In the genomic region with DNA sequence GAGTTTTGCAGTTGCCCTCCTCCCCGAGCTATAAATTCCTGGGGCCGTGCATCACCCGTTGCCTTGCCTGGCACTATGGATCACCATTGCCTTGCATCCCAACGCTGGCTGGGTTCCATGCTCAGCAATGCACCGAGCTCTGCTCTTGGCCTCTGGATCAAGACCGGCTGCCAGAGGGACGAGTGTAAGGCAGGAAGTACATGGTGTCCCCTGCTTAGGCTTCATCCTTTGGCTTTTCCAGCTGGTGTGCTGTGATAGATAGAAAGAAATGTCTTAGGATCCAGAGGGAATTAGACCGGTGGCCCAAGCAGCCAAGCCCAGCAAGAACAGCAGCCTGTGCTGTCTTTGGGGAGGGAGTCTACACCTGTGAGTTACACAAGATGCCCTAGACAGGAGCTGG, we compare ENCODE assay signal across 11 mouse cellular contexts.
DNase-seq lines count a peak whose midpoint lies in the region; ATAC-seq lines count a peak whose summit lies in the region.
"Had no signal": no experiment of that assay in that cellular context is flagged by ENCODE, and none has a peak within 500 bp of the region (broad histone marks: within the 10 kb centered on the region; RNA-seq: fewer than 3 reads in every experiment).

No protein-coding gene starts in this region.

- 42% methylated on average over 8 of the region's 8 CpGs for WGBS in limb, embryonic 15.5 days
- 87% methylated on average over 8 of the region's 8 CpGs for whole genome bisulfite sequencing in midbrain, embryonic 15.5 days

- DNase-seq in adrenal gland, postnatal 25 days: peak; percentile 19
- no peak for DNase-seq in adrenal gland, adult 18-20 months (ENCODE audit: low spot score in 2 of 2)
- DNase-seq in ovary, postnatal 36 days (ENCODE audit: low spot score): peak; percentile 27
- DNase-seq in ovary, adult 18-20 months (ENCODE audit: low spot score): no peak
- no peak for DNase-seq in natural killer cell, adult 2 months (ENCODE audit: low spot score in 2 of 2)
- DNase-seq: spleen, adult 18-20 months had no signal

- H3K36me3 ChIP-seq in limb, embryonic 15.5 days: no peaks in the 10 kb centered on the region
- H3K36me3 ChIP-seq in midbrain, embryonic 15.5 days (replicated peaks): no peaks in the 10 kb centered on the region
- H3K36me3 ChIP-seq: neural tube, embryonic 13.5 days had no signal

- no peak overlapping the region for H3K4me2 ChIP-seq in limb, embryonic 15.5 days
- H3K4me2 ChIP-seq in midbrain, embryonic 15.5 days: no peak overlapping the region
- H3K4me2 ChIP-seq: neural tube, embryonic 13.5 days had no signal

- H3K27me3 ChIP-seq in limb, embryonic 15.5 days: no peaks in the 10 kb centered on the region
- H3K27me3 ChIP-seq in midbrain, embryonic 15.5 days (replicated peaks): no peaks in the 10 kb centered on the region
- H3K27me3 ChIP-seq: neural tube, embryonic 13.5 days had no signal

- H3K9ac ChIP-seq in limb, embryonic 15.5 days: no peak overlapping the region
- no peak overlapping the region for H3K9ac ChIP-seq in midbrain, embryonic 15.5 days
- H3K9ac ChIP-seq: neural tube, embryonic 13.5 days had no signal

- no peak for ATAC-seq in limb, embryonic 15.5 days (ENCODE audit: insufficient number of reproducible peaks, low FRiP score, low TSS enrichment, low read depth)
- no peak for ATAC-seq in midbrain, embryonic 15.5 days (replicated peaks)
- ATAC-seq in megakaryocyte progenitor cell, adult 5-6 weeks (replicated peaks; ENCODE audit: poor library complexity): no peak

- no peaks in the 10 kb centered on the region for H3K9me3 ChIP-seq in limb, embryonic 15.5 days
- H3K9me3 ChIP-seq in midbrain, embryonic 15.5 days: no peaks in the 10 kb centered on the region
- H3K9me3 ChIP-seq: neural tube, embryonic 13.5 days had no signal

- 0 out of 2 replicates have a peak overlapping the region, but pooled peaks have one; percentile 73 for H3K27ac ChIP-seq in limb, embryonic 15.5 days
- H3K27ac ChIP-seq in midbrain, embryonic 15.5 days: no peak overlapping the region
- H3K27ac ChIP-seq: neural tube, embryonic 13.5 days had no signal

- peaks cover 37% of the 10 kb centered on the region for H3K4me1 ChIP-seq in limb, embryonic 15.5 days
- no peaks in the 10 kb centered on the region for H3K4me1 ChIP-seq in midbrain, embryonic 15.5 days

- H3K4me3 ChIP-seq in limb, embryonic 15.5 days: no peak overlapping the region
- H3K4me3 ChIP-seq in midbrain, embryonic 15.5 days: no peak overlapping the region
- H3K4me3 ChIP-seq: megakaryocyte, embryonic 14.5 days; neural tube, embryonic 13.5 days had no signal

Comparison
In these comparisons a context has a peak if more than half of its experiments do, and no peak if none do; other contexts are left out.
1. DNase-seq: peak in adrenal gland, postnatal 25 days (single experiment) and ovary, postnatal 36 days (single experiment); none in adrenal gland, adult 18-20 months (0 of 2), ovary, adult 18-20 months (single experiment) and natural killer cell, adult 2 months (0 of 2).